Mouse (Mus musculus) C2C12 (cell line): Measurements from ENCODE around the gene Fgr.

Source experiments
- CEBPB ChIP-seq: IDR thresholded peaks from one replicate; pipeline ENCODE4 v1.6.1; 2011; ENCODE audit warnings: low read depth, mild to moderate bottlenecking, control low read depth, moderate library complexity
- CTCF ChIP-seq: IDR thresholded peaks from one replicate; pipeline ENCODE4 v1.5.1; 2011; ENCODE audit not compliant: control insufficient read depth, insufficient read depth, insufficient read length
- FOSL1 ChIP-seq: IDR thresholded peaks from one replicate; pipeline ENCODE4 v1.8.0; 2011; ENCODE audit warnings: mild to moderate bottlenecking, low read length; ENCODE audit not compliant: poor library complexity, insufficient read depth, severe bottlenecking
- MAX ChIP-seq: IDR thresholded peaks from one replicate; pipeline ENCODE4 v1.6.1; 2011; ENCODE audit warnings: mild to moderate bottlenecking, control low read depth
- MYOD1 ChIP-seq: IDR thresholded peaks from one replicate; pipeline ENCODE4 v1.6.1; 2011; ENCODE audit warnings: low read depth; ENCODE audit not compliant: control insufficient read depth, insufficient read length
- MYOG ChIP-seq: IDR thresholded peaks from one replicate; pipeline ENCODE4 v1.6.1; 2011; ENCODE audit not compliant: control insufficient read depth, insufficient read length; ENCODE audit errors: extremely low read depth
- USF1 ChIP-seq: IDR thresholded peaks from one replicate; pipeline ENCODE4 v1.6.1; 2011; ENCODE audit warnings: low read depth, mild to moderate bottlenecking, control low read depth, moderate library complexity

- no peak for TF ChIP-seq CTCF
- no peak for TF ChIP-seq MAX
- TF ChIP-seq MYOG = no peak
- no peak for TF ChIP-seq USF1
- no peak for TF ChIP-seq CEBPB
- no peak for TF ChIP-seq MYOD1
- no peak for TF ChIP-seq FOSL1
Observed at GRCm38 (mm10) chr4:132962628-132963027, 11.3 kb upstream of the Fgr start.
